Mouse (Mus musculus): ENCODE measurements around the gene Dcp1b. TPM values are rescaled to one million over a fixed set of nuclear protein-coding genes. Genes with fewer than 3 reads are reported as not detected.

Dcp1b gene
- total RNA-seq, 2 experiments from 2014 or later = 16.8 to 18.4 TPM

- DNase-seq (ENCODE audit: extremely low spot score in 1 of 2, low spot score in 2 of 2) = peak in 1 of 2 experiments; percentile 66
- intact Hi-C loops (cut with DNase I) = loop anchor here (1.0 to 5.0 kb wide), 2 partner anchors 127 to 222 kb away; no protein-coding TSS in a partner anchor
Measured at GRCm38 (mm10) chr6:119220297-119220696, 45.2 kb downstream of the Dcp1b start.

DNA sequence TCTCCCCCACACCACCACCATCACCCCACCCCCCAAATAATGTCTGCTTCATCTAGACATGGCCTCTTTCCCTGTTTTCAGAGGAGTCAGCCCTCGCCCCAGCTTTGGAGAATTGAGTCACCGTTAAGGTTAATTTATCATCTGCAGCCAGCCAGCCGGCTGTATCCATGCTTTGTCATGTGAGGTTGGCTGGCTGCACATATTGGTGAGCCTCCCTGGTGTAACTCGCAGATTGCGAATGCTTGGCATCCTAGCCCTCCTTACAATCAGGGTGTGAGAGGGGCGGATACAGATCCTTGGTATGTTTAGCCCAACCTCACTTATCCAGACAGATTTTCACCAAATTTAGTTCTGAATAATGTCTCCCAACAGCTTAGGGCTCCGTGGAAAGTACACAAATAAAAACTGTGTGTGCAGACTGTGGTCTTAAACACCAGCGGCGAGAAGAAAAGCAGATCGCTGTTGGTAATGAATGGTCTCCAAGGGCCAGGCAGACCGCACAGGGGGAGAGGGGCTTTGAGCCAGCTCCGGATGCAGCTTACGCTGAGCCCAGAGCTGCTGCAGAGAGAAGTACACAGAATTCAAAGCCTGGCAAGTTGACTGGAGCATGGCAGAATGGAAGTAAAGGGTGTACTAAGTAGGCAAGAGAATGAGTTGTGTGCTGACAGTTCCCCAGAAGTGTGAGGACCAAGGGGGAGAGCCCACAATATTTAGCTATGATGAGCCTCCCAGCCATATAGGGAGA lies 49.6 kb downstream of the Dcp1b start:
- intact Hi-C loops (cut with DNase I) = loop anchor here (5.0 kb wide), 1 partner anchor 218 kb away; no protein-coding TSS in a partner anchor
- DNase-seq (ENCODE audit: extremely low spot score in 1 of 2, low spot score in 2 of 2) = peak in 1 of 2 experiments; percentile 45

DNA sequence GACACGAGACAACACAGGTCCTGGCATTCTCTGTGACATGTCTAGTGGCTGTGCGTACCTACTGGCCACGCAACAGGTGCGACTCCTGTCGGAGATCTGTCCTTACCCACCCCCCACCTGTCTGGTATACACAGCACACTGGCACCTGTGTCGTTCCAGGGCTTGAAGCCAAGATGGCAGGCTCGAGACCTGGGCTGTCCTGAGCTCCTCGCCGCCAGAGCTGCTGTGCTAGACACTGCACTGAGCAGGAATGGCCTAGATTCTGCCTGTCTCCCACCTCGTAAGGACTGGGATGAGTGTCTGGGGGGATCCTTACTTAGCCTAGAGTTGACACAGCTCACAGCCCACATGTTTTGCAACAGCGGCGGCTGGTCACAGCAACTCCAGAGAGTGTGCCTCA lies 50.2 kb downstream of the Dcp1b start:
- intact Hi-C loops (cut with DNase I) = no loop called here
- no peak for DNase-seq (ENCODE audit: extremely low spot score in 1 of 2, low spot score in 2 of 2)

GRCm38 (mm10) chr6:119225731-119226130 lies 50.7 kb downstream of the Dcp1b start:
- DNase-seq (ENCODE audit: extremely low spot score in 1 of 2, low spot score in 2 of 2) = no peak
- intact Hi-C loops (cut with DNase I) = no loop called here

DNA sequence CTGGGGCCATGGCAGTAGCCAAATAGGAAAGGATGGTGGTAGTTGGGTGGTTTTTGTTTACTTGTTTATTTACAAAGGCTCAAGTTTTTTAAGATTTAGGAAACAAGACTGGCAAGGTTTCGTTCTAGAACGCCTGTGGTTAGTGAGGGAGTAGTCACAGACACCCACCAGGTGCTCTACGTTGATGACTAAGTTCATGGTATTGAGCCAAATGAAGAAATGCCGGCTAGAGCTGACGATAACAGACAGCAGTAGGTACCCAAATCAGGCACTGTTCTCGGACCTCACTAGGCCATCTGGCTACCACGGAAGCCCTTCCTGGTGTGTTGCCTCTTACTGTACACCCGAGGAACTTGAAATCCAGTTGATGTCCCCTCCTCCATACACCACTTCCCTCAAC lies 51.9 kb downstream of the Dcp1b start:
- intact Hi-C loops (cut with DNase I) = no loop called here
- no peak for DNase-seq (ENCODE audit: extremely low spot score in 1 of 2, low spot score in 2 of 2)

DNA sequence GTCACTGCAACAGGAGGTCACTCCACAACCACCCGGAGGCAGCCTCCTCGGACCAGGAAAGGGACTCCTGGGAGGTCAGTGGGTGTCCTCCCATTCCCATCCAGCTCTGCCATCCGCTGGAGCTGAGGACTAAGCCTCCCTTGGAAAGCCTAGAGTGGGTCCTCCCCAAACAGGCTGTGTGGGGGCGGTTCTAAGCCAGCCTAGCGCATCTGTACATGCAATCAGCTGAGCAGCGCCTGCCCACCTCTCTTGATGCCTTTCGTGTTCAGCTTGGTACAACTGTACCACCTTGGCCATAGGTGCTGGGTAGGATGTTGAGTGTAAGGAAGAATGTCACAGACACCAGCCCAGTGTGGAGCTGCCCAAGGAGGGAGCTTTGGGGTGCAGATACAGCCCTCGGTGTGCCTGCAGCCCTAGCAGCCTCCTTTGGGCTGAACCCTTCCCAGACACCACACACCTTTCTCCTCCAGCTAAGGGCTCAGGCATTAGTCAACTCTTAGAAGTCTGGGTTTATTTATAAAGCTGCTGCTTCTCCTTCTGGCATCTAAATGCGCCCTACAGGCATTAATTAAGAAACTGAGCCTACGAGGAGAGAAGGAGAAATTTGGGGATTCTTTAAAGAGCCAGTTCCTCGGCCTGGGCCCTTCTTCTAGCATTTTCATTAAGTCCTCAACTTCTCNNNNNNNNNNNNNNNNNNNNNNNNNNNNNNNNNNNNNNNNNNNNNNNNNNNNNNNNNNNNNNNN lies 54.0 kb downstream of the Dcp1b start:
- intact Hi-C loops (cut with DNase I) = no loop called here
- DNase-seq (ENCODE audit: extremely low spot score in 1 of 2, low spot score in 2 of 2) = no peak

DNA sequence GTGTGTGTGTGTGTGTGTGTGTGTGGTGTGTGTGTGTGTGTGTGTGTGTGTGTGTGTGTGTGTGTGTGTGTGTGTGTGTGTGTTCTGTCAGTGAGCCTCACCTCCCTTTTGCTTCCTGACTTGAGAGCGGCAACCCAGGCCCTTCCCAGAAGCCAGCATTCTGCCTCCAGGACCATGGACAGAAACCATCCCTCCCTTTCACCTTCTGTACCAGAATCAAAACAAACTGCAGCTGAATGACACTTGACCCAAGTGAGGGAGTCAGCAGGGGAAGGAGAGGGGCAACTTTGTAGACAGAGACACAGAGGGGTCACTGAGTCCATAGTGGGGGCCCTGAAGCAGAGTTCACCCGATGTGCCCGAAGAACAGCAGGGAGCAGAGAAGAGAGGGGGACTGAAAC lies 58.0 kb downstream of the Dcp1b start:
- intact Hi-C loops (cut with DNase I) = no loop called here
- no peak for DNase-seq (ENCODE audit: extremely low spot score in 1 of 2, low spot score in 2 of 2)

DNA sequence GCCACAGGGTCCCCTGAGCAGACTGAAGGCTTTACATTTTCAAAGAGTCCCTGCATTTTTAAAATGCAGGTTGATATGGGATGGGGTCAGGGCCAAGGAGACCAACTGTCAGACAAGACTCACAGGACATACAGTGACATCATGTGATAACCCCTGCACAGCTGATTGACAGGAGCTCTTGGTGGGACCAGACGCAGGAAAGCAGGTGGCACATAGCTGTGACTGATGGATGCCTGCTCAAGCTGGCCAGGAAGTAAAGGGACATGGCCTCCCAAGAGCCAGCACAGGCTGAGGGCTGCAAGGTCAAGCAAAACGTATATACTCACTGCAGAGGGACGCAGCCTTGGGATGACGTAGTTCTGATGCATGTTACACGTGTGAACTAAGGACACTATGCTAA lies 60.4 kb downstream of the Dcp1b start:
- DNase-seq (ENCODE audit: extremely low spot score in 1 of 2, low spot score in 2 of 2) = no peak

GRCm38 (mm10) chr6:119236241-119236640 lies 61.2 kb downstream of the Dcp1b start, which contains the start of gene Cacna2d4:
Gene Cacna2d4 (plus strand): TSS chr6:119236526.
- no peak for DNase-seq (ENCODE audit: extremely low spot score in 1 of 2, low spot score in 2 of 2)
- intact Hi-C loops (cut with DNase I) = no loop called here

More for the DNA sequence above, 60.4 kb downstream of the Dcp1b start:
- intact Hi-C loops (cut with DNase I) = no loop called here

DNA sequence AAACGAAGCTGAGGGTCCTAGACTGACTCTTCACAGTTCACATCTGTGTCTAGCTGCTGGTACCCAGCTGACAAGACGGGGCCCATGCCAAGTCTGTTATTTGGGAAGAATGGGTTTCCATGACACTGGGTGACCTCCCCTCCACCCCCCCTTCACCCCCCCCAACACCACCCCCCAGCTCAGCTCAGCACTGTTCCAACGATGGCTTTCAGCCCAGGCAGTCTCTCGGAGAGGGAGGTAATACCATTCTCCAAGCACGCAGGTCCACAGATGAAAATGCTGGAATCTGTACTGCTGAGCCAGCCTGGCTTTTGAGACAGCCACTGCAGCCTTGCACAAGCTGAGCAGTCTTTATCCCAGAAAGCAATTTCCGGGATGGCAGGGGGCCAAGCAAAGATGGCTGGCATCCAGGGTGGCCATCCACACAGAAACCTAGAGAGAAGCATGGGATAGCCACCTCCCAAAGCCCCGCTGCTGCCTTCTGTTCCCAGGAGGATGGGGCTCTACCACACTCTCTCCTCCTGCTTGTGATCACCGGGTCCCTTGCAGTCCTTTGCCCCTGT lies 62.5 kb downstream of the Dcp1b start:
- intact Hi-C loops (cut with DNase I) = no loop called here

GRCm38 (mm10) chr6:119239341-119240005 lies 64.4 kb downstream of the Dcp1b start:
- intact Hi-C loops (cut with DNase I) = no loop called here
- DNase-seq (ENCODE audit: extremely low spot score in 1 of 2, low spot score in 2 of 2) = no peak

More for the DNA sequence above, 62.5 kb downstream of the Dcp1b start:
- DNase-seq (ENCODE audit: extremely low spot score in 1 of 2, low spot score in 2 of 2) = peak; percentile 82 to 85

GRCm38 (mm10) chr6:119240256-119240655 lies 65.2 kb downstream of the Dcp1b start:
- no peak for DNase-seq (ENCODE audit: extremely low spot score in 1 of 2, low spot score in 2 of 2)
- intact Hi-C loops (cut with DNase I) = no loop called here

GRCm38 (mm10) chr6:119240871-119241705 lies 66.0 kb downstream of the Dcp1b start:
- intact Hi-C loops (cut with DNase I) = no loop called here
- DNase-seq (ENCODE audit: extremely low spot score in 1 of 2, low spot score in 2 of 2) = no peak

GRCm38 (mm10) chr6:119246082-119246481 lies 71.0 kb downstream of the Dcp1b start:
- intact Hi-C loops (cut with DNase I) = no loop called here
- no peak for DNase-seq (ENCODE audit: extremely low spot score in 1 of 2, low spot score in 2 of 2)

DNA sequence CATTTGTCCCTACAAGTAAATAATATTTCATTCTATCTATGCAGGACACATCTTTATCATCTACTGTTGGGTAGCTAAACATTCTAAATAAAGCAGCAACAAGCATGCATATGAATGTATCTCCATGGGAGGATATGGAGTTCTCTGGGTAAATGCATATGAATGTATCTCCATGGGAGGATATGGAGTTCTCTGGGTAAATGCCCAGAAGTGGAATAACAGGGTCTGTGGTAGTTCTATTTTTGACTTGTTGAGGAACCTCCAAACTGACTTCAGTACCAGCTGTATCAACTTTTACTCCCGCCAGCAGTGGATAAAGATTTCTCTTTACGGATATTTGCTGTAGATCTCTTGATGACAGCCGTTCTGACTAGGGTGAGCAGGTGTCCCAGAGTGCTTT lies 73.5 kb downstream of the Dcp1b start:
- intact Hi-C loops (cut with DNase I) = no loop called here
- DNase-seq (ENCODE audit: extremely low spot score in 1 of 2, low spot score in 2 of 2) = no peak

GRCm38 (mm10) chr6:119249726-119250125 lies 74.7 kb downstream of the Dcp1b start:
- no peak for DNase-seq (ENCODE audit: extremely low spot score in 1 of 2, low spot score in 2 of 2)
- intact Hi-C loops (cut with DNase I) = no loop called here

DNA sequence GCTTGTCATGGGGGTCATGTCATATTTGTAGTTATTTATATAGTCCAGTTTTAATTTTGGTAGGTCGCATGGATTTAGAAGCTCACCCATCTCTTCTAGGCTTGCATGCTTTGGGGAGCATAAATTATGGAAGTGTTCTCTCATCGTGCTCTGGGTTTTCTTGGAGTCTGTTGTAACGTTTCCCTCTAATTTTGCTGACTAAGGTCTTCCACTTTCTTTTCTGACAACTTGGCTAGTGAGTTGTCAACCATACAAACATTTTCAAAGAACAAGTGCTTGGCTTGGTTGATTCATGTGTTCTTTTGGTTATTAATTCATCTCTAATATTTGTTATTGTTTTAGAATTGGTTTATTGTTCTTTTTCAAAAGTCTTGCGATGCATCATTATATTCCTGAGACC lies 76.7 kb downstream of the Dcp1b start:
- DNase-seq (ENCODE audit: extremely low spot score in 1 of 2, low spot score in 2 of 2) = no peak

More for the DNA sequence above, 76.7 kb downstream of the Dcp1b start:
- intact Hi-C loops (cut with DNase I) = no loop called here

Data from left cerebral cortex, postnatal 10 days (tissue).